15 mouse cellular contexts compared by ENCODE assay signal in the genomic region with DNA sequence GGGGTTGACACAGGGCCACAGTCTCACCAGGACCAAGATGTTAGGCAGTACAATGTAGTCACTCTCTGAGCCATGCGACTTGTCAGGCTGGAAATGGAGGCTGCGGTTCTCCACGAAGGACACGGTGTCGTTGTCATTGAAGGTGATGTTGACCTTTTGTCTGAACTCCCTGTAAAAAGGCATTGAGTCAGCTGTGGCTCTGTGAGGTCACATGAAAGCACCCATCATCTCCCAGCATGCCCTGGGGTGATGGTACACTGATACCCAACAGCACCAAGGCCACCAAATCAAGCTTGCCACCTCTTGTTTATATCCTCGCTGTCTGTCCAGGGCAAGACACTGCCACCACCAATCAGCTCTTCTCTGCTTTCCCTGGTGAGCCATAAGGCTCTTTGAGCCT.
"Had no signal": no experiment of that assay in that cellular context is flagged by ENCODE, and none has a peak within 500 bp of the region (broad histone marks: within the 10 kb centered on the region; RNA-seq: fewer than 3 reads in every experiment).

No protein-coding gene starts in this region.

- H3K27me3 ChIP-seq: liver, embryonic 15.5 days; lung, embryonic 15.5 days; midbrain, embryonic 13.5 days; midbrain, embryonic 15.5 days; neural tube, embryonic 12.5 days; stomach, embryonic 15.5 days had no signal

- DNase-seq: liver, postnatal 0 days; lung, adult 2 months; lung, postnatal 14 days; lung, postnatal 36 days; right cerebral cortex, postnatal 14 days; thymus, adult 2 months; thymus, postnatal 25 days; thymus, postnatal 4 days had no signal

- H3K9me3 ChIP-seq: lung, embryonic 15.5 days; midbrain, embryonic 13.5 days; midbrain, embryonic 15.5 days; stomach, embryonic 15.5 days had no signal

- ATAC-seq: liver, postnatal 0 days; lung, postnatal 0 days; midbrain, embryonic 13.5 days had no signal

- H3K4me3 ChIP-seq: liver, embryonic 15.5 days; lung, embryonic 15.5 days; midbrain, embryonic 13.5 days; midbrain, embryonic 15.5 days; neural tube, embryonic 12.5 days; stomach, embryonic 15.5 days had no signal
